Mouse (Mus musculus) spleen, embryonic (tissue): Measurements from ENCODE around the gene Gpr143.
"Not testable (repeated sequence)": the region's sequence is repeated elsewhere in the genome, so short reads cannot be mapped to it uniquely, and the experiment has no call there.

Experiments
- CTCF ChIA-PET: fragments of 350-600 bp; sonication (Branson Sonifier 250); formaldehyde crosslinking; loops from one replicate; lab custom pipeline; 2022; lab: Charles Lee

Gene Gpr143

GRCm38 (mm10) chrX:152781720-152782403, at the start of gene Gpr143:
Gene Gpr143, plus strand, starts transcription at chrX:152781921.
- CTCF ChIA-PET: no interaction called here

GRCm38 (mm10) chrX:152735283-152735682, 46.4 kb upstream of the Gpr143 start:
- CTCF ChIA-PET: no interaction called here

- CTCF ChIA-PET: no interaction called here
Measured at GRCm38 (mm10) chrX:152738191-152738590, 43.5 kb upstream of the Gpr143 start.

GRCm38 (mm10) chrX:152738759-152739368, 42.9 kb upstream of the Gpr143 start:
- CTCF ChIA-PET: no interaction called here

- CTCF ChIA-PET: no interaction called here
Measured at GRCm38 (mm10) chrX:152743642-152744041, 38.1 kb upstream of the Gpr143 start.

- CTCF ChIA-PET: no interaction called here
Measured at GRCm38 (mm10) chrX:152745925-152746324, 35.8 kb upstream of the Gpr143 start.

- CTCF ChIA-PET: no interaction called here
Measured at GRCm38 (mm10) chrX:152755819-152756218, 25.9 kb upstream of the Gpr143 start.

GRCm38 (mm10) chrX:152756293-152756692, 25.4 kb upstream of the Gpr143 start:
- CTCF ChIA-PET: no interaction called here

- CTCF ChIA-PET: no interaction called here
Measured at GRCm38 (mm10) chrX:152762437-152762836, 19.3 kb upstream of the Gpr143 start.

- CTCF ChIA-PET: no interaction called here
Measured at GRCm38 (mm10) chrX:152762855-152763254, 18.9 kb upstream of the Gpr143 start.

GRCm38 (mm10) chrX:152764171-152764570, 17.6 kb upstream of the Gpr143 start:
- CTCF ChIA-PET: no interaction called here

GRCm38 (mm10) chrX:152768891-152769599, 12.7 kb upstream of the Gpr143 start, which contains the start of gene Shroom2:
Gene Shroom2, minus strand, starts transcription at chrX:152769465.
- CTCF ChIA-PET: no interaction called here

- CTCF ChIA-PET: no interaction called here
Measured at GRCm38 (mm10) chrX:152769600-152770157, 12.0 kb upstream of the Gpr143 start.

GRCm38 (mm10) chrX:152788129-152788528, 6.4 kb downstream of the Gpr143 start:
- CTCF ChIA-PET: no interaction called here

- CTCF ChIA-PET: no interaction called here
Measured at GRCm38 (mm10) chrX:152788611-152789010, 6.9 kb downstream of the Gpr143 start.

GRCm38 (mm10) chrX:152805317-152805716, 23.6 kb downstream of the Gpr143 start:
- CTCF ChIA-PET: no interaction called here

GRCm38 (mm10) chrX:152813339-152813738, 31.6 kb downstream of the Gpr143 start:
- CTCF ChIA-PET: no interaction called here

GRCm38 (mm10) chrX:152818996-152819395, 37.3 kb downstream of the Gpr143 start:
- CTCF ChIA-PET: no interaction called here

GRCm38 (mm10) chrX:152831003-152831550, 49.4 kb downstream of the Gpr143 start:
- CTCF ChIA-PET: not testable (repeated sequence)

GRCm38 (mm10) chrX:152834940-152835339, 53.2 kb downstream of the Gpr143 start:
- CTCF ChIA-PET: not testable (repeated sequence)

- CTCF ChIA-PET: no interaction called here
Measured at GRCm38 (mm10) chrX:152855076-152855772, 73.5 kb downstream of the Gpr143 start.
